Mouse (Mus musculus): ENCODE results near the gene Axdnd1. TPM values are rescaled to one million over a fixed set of nuclear protein-coding genes. Genes with fewer than 3 reads are reported as not detected.

Axdnd1 gene
- total RNA-seq (2014; rRNA removed), result 0.23 and 0.52 TPM in 2 replicates
- 0.29 and 0.56 TPM in 2 replicates for polyA plus RNA-seq (2015; fragmentation: Nextera tagmentation; extraction: Ambion mirVana)

- no peaks in the 10 kb centered on the region for H3K4me1 ChIP-seq (ENCODE audit: insufficient read depth)
- peak within 1 kb of the TSS; percentile 72 for H3K4me2 ChIP-seq (ENCODE audit: low read depth)
- DNase-seq, result peak; percentile 93
- no peaks in the 10 kb centered on the region for H3K27me3 ChIP-seq (ENCODE audit: insufficient read depth, low read length)
- peak; percentile 98 for ATAC-seq
- peak within 1 kb of the TSS; percentile 23 for H3K27ac ChIP-seq (ENCODE audit: low read depth, low read length)
- WGBS, result 3% methylated on average over 44 of the region's 44 CpGs
- H3K36me3 ChIP-seq (ENCODE audit: insufficient read depth), result no peaks in the 10 kb centered on the region
- no peaks in the 10 kb centered on the region for H3K9me3 ChIP-seq (ENCODE audit: low read length)
- TF ChIP-seq CTCF (IDR thresholded peaks at IDR 0.05; ENCODE audit: low read depth), result peak; percentile 38
- H3K4me3 ChIP-seq (ENCODE audit: low read depth, low read length), result peak within 1 kb of the TSS; percentile 60
- peak within 1 kb of the TSS; percentile 33; the same call in 1 of the 2 replicates for H3K9ac ChIP-seq
Measured at GRCm38 (mm10) chr1:156420671-156421297, at the start of gene Axdnd1. TSS of gene Axdnd1 (minus strand) at chr1:156421159.

DNA sequence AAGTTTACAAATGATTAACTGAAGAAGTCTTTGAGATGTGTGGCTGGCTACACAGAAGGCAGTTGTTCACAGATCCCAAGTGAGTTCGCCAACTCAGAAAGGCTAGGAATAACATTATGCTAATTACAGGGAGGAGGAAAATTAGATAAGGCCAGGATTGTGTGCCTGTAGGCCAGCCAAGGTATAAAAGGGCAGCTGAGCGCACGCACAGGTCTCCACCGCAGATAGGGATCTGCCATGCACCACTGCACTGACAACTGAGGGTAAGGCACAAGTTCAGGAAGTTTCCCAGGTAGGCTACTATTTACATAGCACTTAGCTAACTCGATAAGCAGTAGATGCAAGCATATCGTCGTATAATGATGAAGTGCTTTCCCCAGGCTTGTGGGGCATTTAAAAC, 49.6 kb upstream of the Axdnd1 start:
- DNase-seq (no peak), ATAC-seq (no peak)
- peaks cover 4% of the 10 kb centered on the region; the same call in 1 of the 2 replicates for H3K36me3 ChIP-seq (ENCODE audit: insufficient read depth)
- 63% methylated on average over 7 of the region's 7 CpGs for WGBS
- no peak for TF ChIP-seq CTCF (IDR thresholded peaks at IDR 0.05; ENCODE audit: low read depth)
- 0 out of 2 replicates have a peak, but pooled peaks cover 6% of the 10 kb centered on the region for H3K9me3 ChIP-seq (ENCODE audit: low read length)
- peaks cover 5% of the 10 kb centered on the region; the same call in 1 of the 2 replicates for H3K4me1 ChIP-seq (ENCODE audit: insufficient read depth)
- H3K4me2 ChIP-seq (ENCODE audit: low read depth), result no peak overlapping the region
- H3K9ac ChIP-seq, result no peak overlapping the region
- no peaks in the 10 kb centered on the region for H3K27me3 ChIP-seq (ENCODE audit: insufficient read depth, low read length)
- no peak overlapping the region for H3K27ac ChIP-seq (ENCODE audit: low read depth, low read length)
- H3K4me3 ChIP-seq (ENCODE audit: low read depth, low read length), result no peak overlapping the region

DNA sequence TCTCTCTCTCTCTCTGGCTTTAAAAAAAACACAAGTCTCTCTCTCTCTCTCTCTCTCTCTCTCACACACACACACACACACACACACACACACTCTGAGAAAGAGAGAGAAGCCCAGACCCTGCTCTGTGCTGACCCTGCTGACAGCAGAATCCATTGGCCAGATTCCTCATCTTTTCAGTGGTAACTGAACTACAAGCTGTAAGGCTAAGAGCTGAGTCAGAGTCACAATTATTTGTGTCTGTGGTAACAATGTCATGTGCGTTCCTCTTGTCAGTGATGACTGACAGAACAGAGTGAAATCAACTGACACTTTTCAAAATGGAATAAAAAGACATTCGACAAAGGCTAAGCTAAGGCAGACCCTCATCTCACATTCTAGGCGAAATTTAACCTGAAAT, 47.6 kb upstream of the Axdnd1 start:
- Histone ChIP-seq H3K4me3 (ENCODE audit: low read depth, low read length) (no peak overlapping the region), H3K9me3 (ENCODE audit: low read length) (0 out of 2 replicates have a peak, but pooled peaks cover 6% of the 10 kb centered on the region), H3K27me3 (ENCODE audit: insufficient read depth, low read length) (no peaks in the 10 kb centered on the region), H3K9ac (no peak overlapping the region), H3K36me3 (ENCODE audit: insufficient read depth) (peaks cover 5% of the 10 kb centered on the region; the same call in 1 of the 2 replicates), H3K4me1 (ENCODE audit: insufficient read depth) (peaks cover 5% of the 10 kb centered on the region; the same call in 1 of the 2 replicates), H3K27ac (ENCODE audit: low read depth, low read length) (no peak overlapping the region), H3K4me2 (ENCODE audit: low read depth) (no peak overlapping the region)
- no peak for TF ChIP-seq CTCF (IDR thresholded peaks at IDR 0.05; ENCODE audit: low read depth)
- no peak for DNase-seq
- ATAC-seq, result no peak
- 73% methylated on average over 3 of the region's 3 CpGs for WGBS

- ATAC-seq, result no peak
- Histone ChIP-seq H3K4me3 (ENCODE audit: low read depth, low read length) (no peak overlapping the region), H3K9me3 (ENCODE audit: low read length) (0 out of 2 replicates have a peak, but pooled peaks cover 6% of the 10 kb centered on the region), H3K27ac (ENCODE audit: low read depth, low read length) (no peak overlapping the region), H3K4me1 (ENCODE audit: insufficient read depth) (0 out of 2 replicates have a peak, but pooled peaks cover under 1% of the 10 kb centered on the region), H3K27me3 (ENCODE audit: insufficient read depth, low read length) (no peaks in the 10 kb centered on the region), H3K36me3 (ENCODE audit: insufficient read depth) (peaks cover 5% of the 10 kb centered on the region; the same call in 1 of the 2 replicates), H3K9ac (no peak overlapping the region), H3K4me2 (ENCODE audit: low read depth) (no peak overlapping the region)
- 77% methylated on average over 12 of the region's 12 CpGs for WGBS
- no peak for TF ChIP-seq CTCF (IDR thresholded peaks at IDR 0.05; ENCODE audit: low read depth)
- DNase-seq, result no peak
Measured at GRCm38 (mm10) chr1:156467655-156468255, 46.8 kb upstream of the Axdnd1 start.

DNA sequence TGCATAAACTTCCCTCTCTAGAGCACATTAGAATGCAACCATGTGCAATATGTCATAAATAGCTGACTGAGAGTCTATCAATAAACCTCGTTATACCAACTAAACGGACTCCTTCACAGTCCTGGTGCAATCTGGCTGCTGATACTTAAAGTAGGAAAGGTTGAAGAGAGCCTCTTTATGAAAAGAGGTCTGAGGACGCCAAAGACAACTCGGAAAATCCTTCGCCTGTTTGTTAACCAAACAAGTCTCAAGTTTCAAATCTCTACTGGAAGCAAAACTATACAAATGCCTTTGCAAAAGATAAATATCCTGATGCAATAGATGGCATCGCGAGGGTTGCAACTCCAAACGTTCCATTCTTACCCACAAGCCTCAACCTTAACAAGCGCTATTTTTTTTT, 44.0 kb upstream of the Axdnd1 start:
- H3K4me2 ChIP-seq (ENCODE audit: low read depth), result no peak overlapping the region
- no peak overlapping the region for H3K4me3 ChIP-seq (ENCODE audit: low read depth, low read length)
- peaks cover 5% of the 10 kb centered on the region; the same call in 1 of the 2 replicates for H3K36me3 ChIP-seq (ENCODE audit: insufficient read depth)
- H3K4me1 ChIP-seq (ENCODE audit: insufficient read depth), result no peaks in the 10 kb centered on the region
- H3K27me3 ChIP-seq (ENCODE audit: insufficient read depth, low read length), result no peaks in the 10 kb centered on the region
- H3K27ac ChIP-seq (ENCODE audit: low read depth, low read length), result no peak overlapping the region
- 0 out of 2 replicates have a peak, but pooled peaks cover 6% of the 10 kb centered on the region for H3K9me3 ChIP-seq (ENCODE audit: low read length)
- WGBS, result 80% methylated on average over 9 of the region's 9 CpGs
- ATAC-seq (no peak), DNase-seq (no peak)
- no peak overlapping the region for H3K9ac ChIP-seq
- TF ChIP-seq CTCF (IDR thresholded peaks at IDR 0.05; ENCODE audit: low read depth), result no peak

- Histone ChIP-seq H3K4me1 (ENCODE audit: insufficient read depth) (no peaks in the 10 kb centered on the region), H3K4me3 (ENCODE audit: low read depth, low read length) (no peak overlapping the region), H3K27ac (ENCODE audit: low read depth, low read length) (no peak overlapping the region), H3K9ac (no peak overlapping the region), H3K27me3 (ENCODE audit: insufficient read depth, low read length) (no peaks in the 10 kb centered on the region), H3K4me2 (ENCODE audit: low read depth) (no peak overlapping the region), H3K9me3 (ENCODE audit: low read length) (0 out of 2 replicates have a peak, but pooled peaks cover under 1% of the 10 kb centered on the region), H3K36me3 (ENCODE audit: insufficient read depth) (peaks cover 5% of the 10 kb centered on the region; the same call in 1 of the 2 replicates)
- TF ChIP-seq CTCF (IDR thresholded peaks at IDR 0.05; ENCODE audit: low read depth), result no peak
- ATAC-seq (no peak), DNase-seq (no peak)
- 93% methylated on average over 8 of the region's 8 CpGs for WGBS
Measured at GRCm38 (mm10) chr1:156463981-156464853, 43.3 kb upstream of the Axdnd1 start.

Measured in forebrain, postnatal 0 days (tissue).